ENCODE assay signal across 17 mouse cellular contexts in the genomic region with DNA sequence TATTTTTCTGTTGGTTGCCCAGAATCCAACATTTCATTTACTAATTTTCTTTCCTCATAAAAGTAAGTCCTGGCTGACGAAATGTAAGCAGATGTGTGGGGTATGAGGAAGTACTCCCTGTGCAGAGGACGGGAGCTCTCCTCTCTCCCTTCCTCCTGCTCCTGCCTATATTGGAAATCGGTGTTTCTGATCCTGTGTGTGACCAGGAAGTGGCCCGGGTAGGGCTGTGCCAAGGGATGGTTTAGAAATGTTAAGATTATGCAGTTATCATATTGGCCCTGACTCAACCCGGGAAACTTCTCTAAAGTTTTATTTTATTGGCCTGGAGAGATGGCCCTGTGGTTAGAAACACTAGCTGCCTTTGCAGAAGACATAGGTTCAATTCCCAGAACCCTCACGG. TPM values are rescaled to one million over a fixed set of nuclear protein-coding genes. Genes with fewer than 3 reads are reported as not detected.
DNase-seq lines count a peak whose midpoint lies in the region; ATAC-seq and TF ChIP-seq lines count a peak whose summit lies in the region.
"Had no signal": no experiment of that assay in that cellular context is flagged by ENCODE, and none has a peak within 500 bp of the region (broad histone marks: within the 10 kb centered on the region; RNA-seq: fewer than 3 reads in every experiment).

No protein-coding gene starts in this region.

- no peak for DNase-seq in gastrocnemius, adult 2 months
- DNase-seq in gastrocnemius, postnatal 4 days (ENCODE audit: low spot score in 2 of 2), result no peak
- no peak for DNase-seq in lung, embryonic 14.5 days
- no peak for DNase-seq in lung, postnatal 25 days (ENCODE audit: low spot score)
- DNase-seq in layer of hippocampus, postnatal 14 days (ENCODE audit: low spot score in 2 of 2), result no peak
- DNase-seq in adrenal gland, postnatal 14 days, result no peak
- DNase-seq: cerebellum, adult 8-10 months; gastrocnemius, postnatal 14 days; kidney, postnatal 36 days; right cerebral cortex, adult 18-20 months had no signal

- TF ChIP-seq CTCF in gastrocnemius, adult 2 months (IDR thresholded peaks at IDR 0.05), result no peak
- no peak for TF ChIP-seq CTCF in lung, embryonic 14.5 days (IDR thresholded peaks at IDR 0.05; ENCODE audit: low read depth)

- H3K9ac ChIP-seq in lung, embryonic 14.5 days, result no peak overlapping the region
- H3K9ac ChIP-seq in embryonic facial prominence, embryonic 15.5 days, result no peak overlapping the region
- H3K9ac ChIP-seq: embryonic facial prominence, embryonic 12.5 days; hindbrain, embryonic 14.5 days; midbrain, embryonic 15.5 days; neural tube, embryonic 15.5 days had no signal

- H3K36me3 ChIP-seq in lung, embryonic 14.5 days (ENCODE audit: insufficient read depth), result no peaks in the 10 kb centered on the region
- H3K36me3 ChIP-seq in embryonic facial prominence, embryonic 15.5 days, result no peaks in the 10 kb centered on the region
- H3K36me3 ChIP-seq: embryonic facial prominence, embryonic 12.5 days; midbrain, embryonic 15.5 days; neural tube, embryonic 15.5 days had no signal

- H3K4me1 ChIP-seq in lung, embryonic 14.5 days (ENCODE audit: insufficient read depth), result peaks cover 23% of the 10 kb centered on the region; the same call in 1 of the 2 replicates
- H3K4me1 ChIP-seq in embryonic facial prominence, embryonic 15.5 days, result peaks cover 45% of the 10 kb centered on the region

- WGBS in lung, embryonic 14.5 days, result 65% methylated on average over 6 of the region's 6 CpGs
- 67% methylated on average over 6 of the region's 6 CpGs for WGBS in embryonic facial prominence, embryonic 15.5 days

- intact Hi-C loops in gastrocnemius, adult 2 months (cut with DNase I), result no loop called here

- H3K4me2 ChIP-seq in lung, embryonic 14.5 days, result no peak overlapping the region
- no peak overlapping the region for H3K4me2 ChIP-seq in embryonic facial prominence, embryonic 15.5 days (replicated peaks)
- H3K4me2 ChIP-seq: embryonic facial prominence, embryonic 12.5 days; hindbrain, embryonic 14.5 days; midbrain, embryonic 15.5 days; neural tube, embryonic 15.5 days had no signal

- H3K4me3 ChIP-seq in gastrocnemius, adult 2 months, result no peak overlapping the region
- no peak overlapping the region for H3K4me3 ChIP-seq in lung, embryonic 14.5 days (ENCODE audit: low read depth, low read length)
- H3K4me3 ChIP-seq in embryonic facial prominence, embryonic 15.5 days (replicated peaks), result no peak overlapping the region
- H3K4me3 ChIP-seq: embryonic facial prominence, embryonic 12.5 days; midbrain, embryonic 15.5 days; neural tube, embryonic 15.5 days had no signal

- no peaks in the 10 kb centered on the region for H3K27me3 ChIP-seq in lung, embryonic 14.5 days (ENCODE audit: insufficient read depth, low read length)
- H3K27me3 ChIP-seq in embryonic facial prominence, embryonic 15.5 days, result no peaks in the 10 kb centered on the region
- H3K27me3 ChIP-seq: embryonic facial prominence, embryonic 12.5 days; midbrain, embryonic 15.5 days; neural tube, embryonic 15.5 days had no signal

- no peak for ATAC-seq in lung, embryonic 14.5 days (ENCODE audit: insufficient read depth)
- no peak for ATAC-seq in embryonic facial prominence, embryonic 15.5 days (ENCODE audit: insufficient number of reproducible peaks, low FRiP score, low TSS enrichment, low read depth)
- ATAC-seq in megakaryocyte progenitor cell, adult 5-6 weeks (replicated peaks; ENCODE audit: poor library complexity), result peak; percentile 27; the same call in 1 of the 2 replicates
- ATAC-seq: forebrain, embryonic 16.5 days; midbrain, embryonic 15.5 days had no signal

- H3K9me3 ChIP-seq in lung, embryonic 14.5 days (ENCODE audit: low read depth, low read length), result no peaks in the 10 kb centered on the region
- no peaks in the 10 kb centered on the region for H3K9me3 ChIP-seq in embryonic facial prominence, embryonic 15.5 days (replicated peaks)
- H3K9me3 ChIP-seq: embryonic facial prominence, embryonic 12.5 days; midbrain, embryonic 15.5 days; neural tube, embryonic 15.5 days had no signal

- H3K27ac ChIP-seq in gastrocnemius, adult 2 months, result peak overlapping the region; percentile 58
- H3K27ac ChIP-seq in lung, embryonic 14.5 days (ENCODE audit: low read depth), result peak overlapping the region; percentile 84
- peak overlapping the region; percentile 52; the same call in 1 of the 2 replicates for H3K27ac ChIP-seq in embryonic facial prominence, embryonic 15.5 days (replicated peaks)
- H3K27ac ChIP-seq: hindbrain, embryonic 14.5 days; midbrain, embryonic 15.5 days; neural tube, embryonic 15.5 days had no signal

RNA-seq across cellular contexts. Expression of gene Fam160b1, which starts 5.8 kb away (rescaled TPM):
- 10 to 100 TPM; 12.0 to 17.4 TPM for total RNA-seq in gastrocnemius, adult 2 months (2021)
- 10 to 100 TPM; 15.7 to 17.2 TPM for total RNA-seq in gastrocnemius, postnatal 4 days (2021)
- 20.3 and 21.2 TPM in 2 replicates for polyA plus RNA-seq in lung, embryonic 14.5 days (2014; fragmentation: Nextera tagmentation; extraction: Ambion mirVana)
- 15.3 and 16.3 TPM in 2 replicates for polyA plus RNA-seq in embryonic facial prominence, embryonic 15.5 days (2015; fragmentation: Nextera tagmentation; extraction: Ambion mirVana)
- total RNA-seq in megakaryocyte progenitor cell, adult 5-6 weeks (2015), result 18.8 and 23.0 TPM in 2 replicates
- total RNA-seq in megakaryocyte progenitor cell, adult 5-6 weeks (2017), result 12.7 and 13.2 TPM in 2 replicates
- 10 to 100 TPM; 21.0 to 21.7 TPM for total RNA-seq in layer of hippocampus, postnatal 14 days (2021)
- 21.3 and 24.4 TPM in 2 replicates for total RNA-seq in adrenal gland, postnatal 14 days (2021)

RNA-seq across cellular contexts. Expression of gene Ablim1, which starts 40.0 kb away (rescaled TPM):
- 10 to 100 TPM; 38.5 to 56.1 TPM for total RNA-seq in gastrocnemius, adult 2 months (2021)
- total RNA-seq in gastrocnemius, postnatal 4 days (2021), result 10 to 100 TPM; 56.8 to 65.5 TPM
- 39.9 TPM in 2 replicates for polyA plus RNA-seq in lung, embryonic 14.5 days (2014; fragmentation: Nextera tagmentation; extraction: Ambion mirVana)
- polyA plus RNA-seq in embryonic facial prominence, embryonic 15.5 days (2015; fragmentation: Nextera tagmentation; extraction: Ambion mirVana), result 67.7 and 71.3 TPM in 2 replicates
- 6.1 and 7.0 TPM in 2 replicates for total RNA-seq in megakaryocyte progenitor cell, adult 5-6 weeks (2015)
- 6.7 and 8.1 TPM in 2 replicates for total RNA-seq in megakaryocyte progenitor cell, adult 5-6 weeks (2017)
- 10 to 100 TPM; 68.1 to 78.3 TPM for total RNA-seq in layer of hippocampus, postnatal 14 days (2021)
- 68.8 and 95.8 TPM in 2 replicates for total RNA-seq in adrenal gland, postnatal 14 days (2021)
